In the genomic region with DNA sequence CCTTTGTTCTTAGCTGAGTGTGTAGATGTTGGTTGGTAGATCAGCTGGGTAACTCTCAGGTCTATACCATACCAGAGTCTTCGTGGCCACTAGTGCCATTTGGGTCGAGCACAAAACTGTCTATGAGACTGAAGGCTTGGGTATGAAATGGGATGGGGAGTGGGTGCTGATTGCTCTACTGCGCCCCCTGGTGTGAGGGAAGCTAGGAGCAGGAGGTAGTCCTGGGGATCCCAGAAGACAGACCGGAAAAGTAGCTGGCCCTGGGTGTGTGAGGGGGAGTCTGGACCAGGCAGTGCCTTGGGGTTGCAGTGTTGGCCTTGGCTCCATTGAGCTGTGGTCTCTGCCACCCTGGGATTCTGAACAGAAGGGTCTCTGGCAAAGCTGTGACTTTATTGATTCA, we compare ENCODE assay signal across 7 mouse cellular contexts. TPM values are rescaled to one million over a fixed set of nuclear protein-coding genes. Genes with fewer than 3 reads are reported as not detected.
DNase-seq lines count a peak whose midpoint lies in the region; ATAC-seq and TF ChIP-seq lines count a peak whose summit lies in the region.

No protein-coding gene starts in this region.

- H3K27ac ChIP-seq in lung, embryonic 14.5 days (ENCODE audit: low read depth) = no peak overlapping the region

- H3K36me3 ChIP-seq in G1E (replicated peaks) = peaks cover 62% of the 10 kb centered on the region
- H3K36me3 ChIP-seq in lung, embryonic 14.5 days (ENCODE audit: insufficient read depth) = peaks cover 50% of the 10 kb centered on the region; the same call in 1 of the 2 replicates

- WGBS in lung, embryonic 14.5 days = 53% methylated on average over 4 of the region's 4 CpGs

- DNase-seq in layer of hippocampus, postnatal 10 days (ENCODE audit: low spot score in 2 of 2) = peak; percentile 54 to 62
- no peak for DNase-seq in layer of hippocampus, postnatal 36 days
- peak; percentile 68 for DNase-seq in G1E (ENCODE audit: low spot score)
- peak; percentile 27 for DNase-seq in brain, adult 2 months (ENCODE audit: low read depth, low spot score)
- peak; percentile 32 for DNase-seq in lung, embryonic 14.5 days
- peak; percentile 79 for DNase-seq in testis, postnatal 10 days (ENCODE audit: low spot score)
- DNase-seq in left cerebral cortex, adult 11 months (ENCODE audit: low spot score) = no peak

- no peak overlapping the region for H3K4me2 ChIP-seq in lung, embryonic 14.5 days

- no peaks in the 10 kb centered on the region for H3K9me3 ChIP-seq in G1E (replicated peaks)
- H3K9me3 ChIP-seq in lung, embryonic 14.5 days (ENCODE audit: low read depth, low read length) = no peaks in the 10 kb centered on the region

- H3K4me1 ChIP-seq in G1E (ENCODE audit: insufficient read depth, low read depth, low read length) = peaks cover 39% of the 10 kb centered on the region
- H3K4me1 ChIP-seq in lung, embryonic 14.5 days (ENCODE audit: insufficient read depth) = no peaks in the 10 kb centered on the region

- H3K27me3 ChIP-seq in G1E (ENCODE audit: insufficient read depth, low read length) = peaks cover 10% of the 10 kb centered on the region
- H3K27me3 ChIP-seq in lung, embryonic 14.5 days (ENCODE audit: insufficient read depth, low read length) = no peaks in the 10 kb centered on the region

- no peak overlapping the region for H3K4me3 ChIP-seq in G1E (ENCODE audit: low read depth, low read length)
- H3K4me3 ChIP-seq in lung, embryonic 14.5 days (ENCODE audit: low read depth, low read length) = no peak overlapping the region

- peak; percentile 73 for TF ChIP-seq CTCF in G1E (IDR thresholded peaks at IDR 0.05; ENCODE audit: low read depth, low read length)
- peak; percentile 68 for TF ChIP-seq CTCF in lung, embryonic 14.5 days (IDR thresholded peaks at IDR 0.05; ENCODE audit: low read depth)

- ATAC-seq in G1E (ENCODE audit: extremely low read depth, insufficient number of reproducible peaks, low FRiP score, poor library complexity, severe bottlenecking) = no peak
- ATAC-seq in lung, embryonic 14.5 days (ENCODE audit: insufficient read depth) = no peak

- H3K9ac ChIP-seq in lung, embryonic 14.5 days = no peak overlapping the region

RNA-seq across cellular contexts. Expression of a gene that starts 48.3 kb away (rescaled TPM):
- total RNA-seq in layer of hippocampus, postnatal 10 days (2021) = 10 to 100 TPM; 38.8 to 41.0 TPM
- total RNA-seq in layer of hippocampus, postnatal 36 days (2021) = 10 to 100 TPM; 44.8 to 46.3 TPM
- 0.19 TPM in 1 of 2 replicates, not detected in the other for total RNA-seq in G1E (2014; fragmentation: Nextera tagmentation)
- total RNA-seq in G1E (2017) = 0.06 and 0.22 TPM in 2 replicates
- 0.01 and 0.02 TPM in 2 replicates for polyA plus RNA-seq in G1E (2012)
- 33.8 and 34.2 TPM in 2 replicates for polyA plus RNA-seq in lung, embryonic 14.5 days (2014; fragmentation: Nextera tagmentation; extraction: Ambion mirVana)

Comparison
In these comparisons a context has a peak if more than half of its experiments do, and no peak if none do; other contexts are left out.
1. DNase-seq: peak in layer of hippocampus, postnatal 10 days (2 of 2), G1E (single experiment), brain, adult 2 months (single experiment), lung, embryonic 14.5 days (single experiment) and testis, postnatal 10 days (single experiment); none in layer of hippocampus, postnatal 36 days (0 of 2) and left cerebral cortex, adult 11 months (single experiment).
2. RNA of a gene that starts 48.3 kb away (total RNA-seq): 44.8 to 46.3 TPM in layer of hippocampus, postnatal 36 days and 38.8 to 41.0 TPM in layer of hippocampus, postnatal 10 days; 0.06 to 0.22 TPM in G1E; every median in the first group is over 10 times any median in the second.